19 mouse cellular contexts compared by ENCODE assay signal in genomic region chr14:62780520-62781316, GRCm38 (mm10). TPM values are rescaled to one million over a fixed set of nuclear protein-coding genes. Genes with fewer than 3 reads are reported as not detected.
DNase-seq lines count a peak whose midpoint lies in the region; ATAC-seq lines count a peak whose summit lies in the region.
"Had no signal": no experiment of that assay in that cellular context is flagged by ENCODE, and none has a peak within 500 bp of the region (broad histone marks: within the 10 kb centered on the region; RNA-seq: fewer than 3 reads in every experiment).

No protein-coding gene starts in this region.

- H3K4me1 ChIP-seq in liver, embryonic 13.5 days (replicated peaks): peaks cover 26% of the 10 kb centered on the region
- H3K4me1 ChIP-seq in forebrain, embryonic 11.5 days (replicated peaks; ENCODE audit: control insufficient read depth, insufficient read depth, low read length): no peaks in the 10 kb centered on the region
- H3K4me1 ChIP-seq: embryonic facial prominence, embryonic 15.5 days; forebrain, embryonic 10.5 days; hindbrain, embryonic 15.5 days; intestine, embryonic 15.5 days; neural tube, embryonic 12.5 days had no signal

- H3K27ac ChIP-seq in liver, embryonic 13.5 days: peak overlapping the region; percentile 68
- no peak overlapping the region for H3K27ac ChIP-seq in forebrain, embryonic 11.5 days (ENCODE audit: low read depth, low read length)
- H3K27ac ChIP-seq: embryonic facial prominence, embryonic 15.5 days; forebrain, embryonic 10.5 days; hindbrain, embryonic 15.5 days; intestine, embryonic 15.5 days; neural tube, embryonic 12.5 days had no signal

- peak; percentile 98 for ATAC-seq in liver, embryonic 13.5 days (ENCODE audit: low read depth)
- ATAC-seq in forebrain, embryonic 11.5 days (replicated peaks; ENCODE audit: low FRiP score): no peak
- ATAC-seq: CD4-positive, CD25-positive, alpha-beta regulatory T cell, adult 4 months; intestine, embryonic 15.5 days had no signal

- no peak overlapping the region for H3K4me3 ChIP-seq in liver, embryonic 13.5 days (replicated peaks)
- H3K4me3 ChIP-seq in forebrain, embryonic 11.5 days (ENCODE audit: low read depth, low read length): no peak overlapping the region
- H3K4me3 ChIP-seq: embryonic facial prominence, embryonic 15.5 days; forebrain, embryonic 10.5 days; hindbrain, embryonic 15.5 days; intestine, embryonic 15.5 days; neural tube, embryonic 12.5 days had no signal

- H3K9me3 ChIP-seq in liver, embryonic 13.5 days (replicated peaks): no peaks in the 10 kb centered on the region
- H3K9me3 ChIP-seq in forebrain, embryonic 11.5 days (ENCODE audit: control insufficient read depth, low read length): no peaks in the 10 kb centered on the region
- H3K9me3 ChIP-seq: embryonic facial prominence, embryonic 15.5 days; forebrain, embryonic 10.5 days; hindbrain, embryonic 15.5 days; intestine, embryonic 15.5 days had no signal

- 19% methylated on average over 9 of the region's 9 CpGs for WGBS in liver, embryonic 13.5 days (ENCODE audit: insufficient replicate concordance)
- WGBS in forebrain, embryonic 11.5 days: 90% methylated on average over 9 of the region's 9 CpGs

- no peaks in the 10 kb centered on the region for H3K36me3 ChIP-seq in liver, embryonic 13.5 days
- no peaks in the 10 kb centered on the region for H3K36me3 ChIP-seq in forebrain, embryonic 11.5 days (ENCODE audit: control insufficient read depth, insufficient read depth, low read length)
- H3K36me3 ChIP-seq: embryonic facial prominence, embryonic 15.5 days; forebrain, embryonic 10.5 days; hindbrain, embryonic 15.5 days; intestine, embryonic 15.5 days; neural tube, embryonic 12.5 days had no signal

- DNase-seq in heart, adult 11 months: peak; percentile 74
- DNase-seq in heart, adult 18-20 months: no peak
- DNase-seq in testis, postnatal 14 days (ENCODE audit: low spot score): peak; percentile 50
- DNase-seq in testis, postnatal 10 days (ENCODE audit: low spot score): no peak
- peak; percentile 66 for DNase-seq in liver, embryonic 13.5 days
- DNase-seq in forebrain, embryonic 11.5 days (ENCODE audit: low spot score): no peak
- no peak for DNase-seq in cerebellum, adult 9-11 months
- DNase-seq in thymus, postnatal 4 days: no peak
- DNase-seq: embryo, embryonic 11 days; heart, postnatal 4 days; lung, adult 2 months; right cerebral cortex, postnatal 14 days; thymus, postnatal 36 days had no signal

- peak overlapping the region; percentile 29; the same call in 1 of the 2 replicates for H3K9ac ChIP-seq in liver, embryonic 13.5 days
- H3K9ac ChIP-seq in forebrain, embryonic 11.5 days (ENCODE audit: low read length): no peak overlapping the region
- H3K9ac ChIP-seq: embryonic facial prominence, embryonic 15.5 days; hindbrain, embryonic 15.5 days; intestine, embryonic 15.5 days; neural tube, embryonic 12.5 days had no signal

- peak overlapping the region; percentile 48 for H3K4me2 ChIP-seq in liver, embryonic 13.5 days
- no peak overlapping the region for H3K4me2 ChIP-seq in forebrain, embryonic 11.5 days (ENCODE audit: low read depth, low read length, severe bottlenecking)
- H3K4me2 ChIP-seq: embryonic facial prominence, embryonic 15.5 days; hindbrain, embryonic 15.5 days; intestine, embryonic 15.5 days; neural tube, embryonic 12.5 days had no signal

- no peaks in the 10 kb centered on the region for H3K27me3 ChIP-seq in liver, embryonic 13.5 days
- no peaks in the 10 kb centered on the region for H3K27me3 ChIP-seq in forebrain, embryonic 11.5 days (ENCODE audit: control insufficient read depth, insufficient read depth, low read length)
- H3K27me3 ChIP-seq: embryonic facial prominence, embryonic 15.5 days; hindbrain, embryonic 15.5 days; intestine, embryonic 15.5 days; neural tube, embryonic 12.5 days had no signal

RNA-seq across cellular contexts. Expression of gene Ints6, which starts 19.7 kb away (rescaled TPM):
- total RNA-seq in heart, adult 18-20 months (2021): 10 to 100 TPM; 17.6 to 21.5 TPM
- polyA plus RNA-seq in liver, embryonic 13.5 days (2015; fragmentation: Nextera tagmentation; extraction: Ambion mirVana): 10.5 and 14.5 TPM in 2 replicates
- polyA plus RNA-seq in forebrain, embryonic 11.5 days (2014; fragmentation: Nextera tagmentation; extraction: Ambion mirVana): 34.3 and 34.6 TPM in 2 replicates

RNA-seq across cellular contexts. Expression of gene Wdfy2, which starts 56.8 kb away (rescaled TPM):
- 1 to 10 TPM; 6.4 to 6.9 TPM for total RNA-seq in heart, adult 18-20 months (2021)
- polyA plus RNA-seq in liver, embryonic 13.5 days (2015; fragmentation: Nextera tagmentation; extraction: Ambion mirVana): 1.9 and 2.7 TPM in 2 replicates
- polyA plus RNA-seq in forebrain, embryonic 11.5 days (2014; fragmentation: Nextera tagmentation; extraction: Ambion mirVana): 16.7 and 17.9 TPM in 2 replicates

Comparison
In these comparisons a context has a peak if more than half of its experiments do, and no peak if none do; other contexts are left out.
1. DNase-seq: peak in heart, adult 11 months (single experiment), testis, postnatal 14 days (single experiment) and liver, embryonic 13.5 days (single experiment); none in heart, adult 18-20 months (0 of 2), testis, postnatal 10 days (single experiment), forebrain, embryonic 11.5 days (single experiment), cerebellum, adult 9-11 months (single experiment) and thymus, postnatal 4 days (single experiment).